Mouse (Mus musculus): Measurements from ENCODE around the gene Arhgef3.
"Not testable (repeated sequence)": the region's sequence is repeated elsewhere in the genome, so short reads cannot be mapped to it uniquely, and the experiment has no call there.

The Arhgef3 gene

DNA sequence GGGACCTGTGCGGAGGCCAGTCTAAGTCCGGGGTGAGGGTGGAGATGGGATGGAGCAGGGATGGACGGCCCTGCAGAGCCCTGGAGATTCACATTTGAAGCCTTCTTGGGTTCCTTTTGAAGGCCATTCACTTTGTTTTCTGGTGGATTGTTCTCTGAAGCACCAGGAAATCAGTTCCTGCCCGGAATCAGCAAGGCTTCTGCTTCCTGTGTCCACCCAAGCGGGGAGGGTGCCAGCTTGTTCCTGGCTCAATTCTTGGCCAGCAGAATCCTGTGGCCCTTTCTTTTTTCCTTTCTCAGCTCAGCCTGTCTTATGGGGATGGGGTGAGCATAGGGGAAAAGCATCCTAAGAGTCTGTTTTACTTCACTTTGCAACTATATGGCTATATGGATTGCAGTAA is 131.7 kb downstream of the Arhgef3 start:
- peak; percentile 37; the same call in 1 of the 2 replicates for ATAC-seq (ENCODE audit: insufficient number of reproducible peaks, low FRiP score, low TSS enrichment)

DNA sequence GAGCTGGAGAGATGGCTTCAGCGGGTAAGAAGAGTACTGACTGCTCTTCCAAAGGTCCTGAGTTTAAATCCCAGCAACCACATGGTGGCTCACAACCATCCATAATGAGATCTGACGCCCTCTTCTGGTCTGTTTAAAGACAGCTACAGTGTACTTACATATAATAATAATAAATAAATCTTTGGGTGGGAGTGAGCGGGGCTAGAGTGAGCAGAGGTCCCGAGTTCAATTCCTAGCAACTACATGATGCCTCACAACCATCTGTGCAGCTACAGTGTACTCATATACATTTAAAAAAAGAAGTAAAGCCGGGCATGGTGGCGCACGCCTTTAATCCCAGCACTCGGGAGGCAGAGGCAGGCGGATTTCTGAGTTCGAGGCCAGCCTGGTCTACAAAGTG is 132.2 kb downstream of the Arhgef3 start:
- ATAC-seq (ENCODE audit: insufficient number of reproducible peaks, low FRiP score, low TSS enrichment) = not testable (repeated sequence)

DNA sequence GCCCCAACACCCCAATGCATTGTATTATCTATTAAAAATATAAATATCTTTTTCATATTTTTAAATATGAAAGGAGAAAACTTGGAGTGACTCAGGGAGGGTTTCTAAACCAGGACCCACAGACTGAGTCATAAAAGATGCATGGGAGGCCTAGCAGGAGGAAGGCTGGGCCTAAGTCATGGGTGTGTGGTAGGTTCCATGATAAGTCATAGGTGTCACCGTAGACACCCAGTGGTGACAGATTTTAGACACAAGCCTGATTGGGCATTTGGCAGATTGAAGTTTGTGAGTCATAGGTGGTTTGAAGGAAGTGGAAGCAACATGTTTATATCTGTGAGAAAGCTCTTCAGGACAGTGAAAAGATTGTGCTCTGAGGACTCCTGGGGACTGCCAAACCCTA is 134.4 kb downstream of the Arhgef3 start:
- ATAC-seq (ENCODE audit: insufficient number of reproducible peaks, low FRiP score, low TSS enrichment) = no peak

DNA sequence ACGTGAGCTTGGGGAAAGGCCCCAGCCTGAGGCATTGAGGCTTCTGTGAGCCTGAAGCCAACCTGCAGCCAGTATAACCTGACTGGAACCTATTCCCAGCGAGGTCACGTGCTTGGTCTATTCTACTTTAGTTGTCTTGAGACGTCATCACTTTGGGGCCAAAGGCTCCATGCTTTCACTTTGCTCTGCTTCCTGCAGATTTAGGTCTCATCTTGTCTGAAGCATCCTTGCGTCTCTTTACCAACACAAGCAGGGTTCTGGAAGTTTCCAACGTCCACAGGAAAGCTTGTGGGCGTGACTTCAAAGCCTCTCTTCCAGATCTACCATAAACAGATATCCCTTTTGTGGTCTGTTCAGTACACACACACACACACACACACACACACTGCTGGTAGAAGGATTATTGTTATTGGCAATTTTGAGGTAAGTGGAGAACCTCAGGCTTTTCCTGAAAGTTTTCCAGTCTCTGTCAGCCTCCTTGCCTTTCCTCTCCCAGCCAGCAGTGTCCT is 135.6 kb downstream of the Arhgef3 start:
- no peak for ATAC-seq (ENCODE audit: insufficient number of reproducible peaks, low FRiP score, low TSS enrichment)

DNA sequence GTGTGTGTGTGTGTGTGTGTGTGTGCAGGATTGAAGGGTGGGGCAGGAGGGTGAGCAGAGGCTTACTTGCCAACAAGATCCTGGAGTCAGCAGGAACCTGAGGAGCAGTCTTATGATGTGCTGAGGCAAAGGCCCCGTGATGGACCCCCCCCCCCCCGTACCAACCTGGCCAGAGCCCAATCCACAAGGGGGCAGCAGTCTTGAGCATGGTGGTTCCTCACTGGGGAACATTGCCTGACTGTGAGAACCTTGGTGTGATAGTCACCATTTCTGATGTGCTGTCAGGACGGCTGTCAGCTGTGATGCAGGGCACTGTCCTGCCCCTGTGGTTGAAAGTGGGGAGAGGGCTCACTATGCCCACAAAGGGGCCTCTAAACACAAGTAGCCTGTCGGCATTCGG is 138.7 kb downstream of the Arhgef3 start:
- no peak for ATAC-seq (ENCODE audit: insufficient number of reproducible peaks, low FRiP score, low TSS enrichment)

DNA sequence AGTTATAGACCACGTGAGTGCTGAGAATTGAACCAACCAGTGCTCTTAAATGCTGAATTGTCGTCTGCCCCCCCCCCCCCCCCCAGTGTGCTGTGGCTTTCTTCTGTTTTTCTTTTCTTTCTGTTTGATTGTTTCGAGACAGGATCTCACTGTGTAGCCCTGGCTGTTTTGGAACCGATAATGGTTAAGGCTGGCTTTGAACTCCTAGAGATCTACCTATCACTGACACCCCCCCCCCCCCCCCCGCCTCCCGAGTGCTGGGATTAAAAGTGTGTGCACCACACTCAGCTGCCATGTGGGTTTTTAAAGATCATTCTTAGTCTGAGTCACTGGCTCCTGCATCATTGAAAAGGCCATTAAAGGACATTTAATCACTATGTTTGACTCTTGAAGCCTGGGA is 147.7 kb downstream of the Arhgef3 start:
- ATAC-seq (ENCODE audit: insufficient number of reproducible peaks, low FRiP score, low TSS enrichment) = no peak

DNA sequence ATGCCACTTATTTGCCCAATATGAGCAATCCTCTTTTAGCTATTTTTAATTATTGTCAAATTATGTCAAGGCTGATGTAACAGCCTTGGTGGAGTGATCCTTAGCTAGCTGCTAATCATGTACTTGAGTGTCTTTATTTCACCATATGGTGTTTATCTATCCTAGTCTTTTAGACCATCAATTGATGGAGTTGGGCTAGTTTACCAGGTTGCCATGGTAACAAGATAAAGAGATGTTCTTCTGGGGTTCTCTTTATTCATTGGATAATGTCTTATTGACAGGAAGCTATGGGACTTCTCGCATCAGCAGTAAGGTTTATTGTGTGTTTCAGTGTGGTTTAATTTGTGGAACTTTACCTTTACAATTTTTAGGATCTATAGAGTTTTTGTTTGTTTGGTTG is 151.9 kb downstream of the Arhgef3 start:
- ATAC-seq (ENCODE audit: insufficient number of reproducible peaks, low FRiP score, low TSS enrichment) = no peak

DNA sequence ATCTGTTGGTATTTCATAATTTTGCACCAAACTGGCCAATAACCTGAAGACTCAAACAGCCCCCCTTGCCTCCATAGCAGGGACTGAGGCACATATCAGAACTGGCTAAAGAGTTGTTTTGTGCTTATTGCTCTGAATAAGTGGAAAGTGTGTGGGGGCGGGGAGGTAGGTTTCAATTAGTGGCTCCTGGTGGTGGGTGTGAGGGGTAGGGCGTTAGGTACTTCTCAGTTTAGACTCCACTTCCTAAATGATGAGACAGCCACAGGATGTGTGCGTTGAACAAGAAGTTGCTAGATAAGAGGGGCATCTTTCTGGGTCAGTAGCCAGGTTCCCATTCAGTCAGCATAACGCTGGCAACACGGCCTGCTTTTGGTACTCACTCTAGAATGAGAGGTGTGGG is 153.4 kb downstream of the Arhgef3 start:
- ATAC-seq (ENCODE audit: insufficient number of reproducible peaks, low FRiP score, low TSS enrichment) = no peak

DNA sequence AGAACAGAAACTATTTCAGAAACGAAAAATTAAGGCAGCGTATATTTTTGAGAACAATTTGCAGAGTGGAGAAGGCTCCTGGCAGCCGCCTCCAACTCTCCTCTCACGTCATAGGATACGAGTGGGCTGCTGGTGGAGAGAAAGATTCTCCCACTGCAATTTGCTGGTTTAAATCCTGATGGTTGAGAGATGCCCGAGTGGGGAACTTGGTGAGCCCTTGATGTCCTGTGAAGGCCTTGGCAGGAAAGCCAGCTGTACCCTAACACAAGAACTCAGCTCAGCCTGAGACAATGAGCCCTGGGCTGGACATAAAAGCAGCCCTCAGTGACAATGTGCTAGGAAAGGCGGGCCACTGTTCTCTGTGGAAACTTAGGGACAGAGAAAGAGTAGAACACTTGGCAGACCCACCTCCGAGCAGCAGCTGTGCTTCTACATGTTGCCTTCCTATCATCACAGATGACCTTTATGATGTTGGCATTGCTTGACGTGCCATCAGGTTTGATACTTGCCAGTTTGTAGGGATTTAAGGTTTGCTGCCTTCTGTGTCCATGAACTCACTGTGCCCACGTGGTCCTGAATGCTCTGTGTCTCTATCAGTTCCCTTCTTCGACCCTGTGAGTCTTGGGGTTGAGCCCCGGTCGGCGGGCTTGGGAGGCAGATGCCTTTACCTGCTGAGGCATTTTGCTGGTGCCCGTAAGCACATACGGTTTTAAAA is 154.4 kb downstream of the Arhgef3 start:
- peak; percentile 56 for ATAC-seq (ENCODE audit: insufficient number of reproducible peaks, low FRiP score, low TSS enrichment)

DNA sequence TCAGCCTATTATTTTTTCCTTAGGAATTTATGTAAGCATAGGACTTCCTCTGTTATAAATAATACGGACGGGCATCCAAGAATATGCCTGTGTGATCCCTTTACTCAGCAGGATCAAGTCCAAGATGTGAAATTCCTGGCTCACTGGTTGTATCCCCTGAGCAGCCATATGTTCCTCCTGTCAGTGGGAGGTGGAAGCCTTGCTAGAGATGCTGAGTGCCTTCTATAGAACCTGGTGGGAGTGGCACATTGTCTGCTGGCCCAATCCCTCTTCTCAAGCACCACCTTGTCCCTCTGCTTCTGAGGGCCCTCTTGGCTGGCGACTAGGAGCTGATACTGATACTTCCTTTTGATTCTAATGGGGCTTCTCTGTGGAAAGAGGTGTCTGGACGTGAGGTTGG is 155.1 kb downstream of the Arhgef3 start:
- peak; percentile 85 for ATAC-seq (ENCODE audit: insufficient number of reproducible peaks, low FRiP score, low TSS enrichment)

DNA sequence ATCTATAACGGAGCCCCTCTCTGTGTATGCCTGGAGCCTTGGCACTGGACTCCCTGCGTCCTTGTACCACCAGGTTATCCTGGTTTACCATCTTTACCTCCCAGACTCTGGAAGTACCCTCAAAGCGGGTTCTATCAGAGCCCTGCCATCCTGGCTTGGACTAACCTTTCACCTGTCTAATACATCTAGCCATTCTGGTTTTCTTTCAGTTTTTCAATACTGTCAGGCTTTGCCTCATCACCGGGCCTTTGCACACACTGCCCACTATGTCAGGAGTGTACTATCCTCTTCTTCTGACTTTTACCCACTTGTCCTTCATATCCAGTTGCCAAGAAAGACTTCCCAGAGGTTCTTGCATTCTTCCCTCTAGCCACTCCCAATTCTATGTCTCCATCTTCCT is 155.8 kb downstream of the Arhgef3 start:
- no peak for ATAC-seq (ENCODE audit: insufficient number of reproducible peaks, low FRiP score, low TSS enrichment)

DNA sequence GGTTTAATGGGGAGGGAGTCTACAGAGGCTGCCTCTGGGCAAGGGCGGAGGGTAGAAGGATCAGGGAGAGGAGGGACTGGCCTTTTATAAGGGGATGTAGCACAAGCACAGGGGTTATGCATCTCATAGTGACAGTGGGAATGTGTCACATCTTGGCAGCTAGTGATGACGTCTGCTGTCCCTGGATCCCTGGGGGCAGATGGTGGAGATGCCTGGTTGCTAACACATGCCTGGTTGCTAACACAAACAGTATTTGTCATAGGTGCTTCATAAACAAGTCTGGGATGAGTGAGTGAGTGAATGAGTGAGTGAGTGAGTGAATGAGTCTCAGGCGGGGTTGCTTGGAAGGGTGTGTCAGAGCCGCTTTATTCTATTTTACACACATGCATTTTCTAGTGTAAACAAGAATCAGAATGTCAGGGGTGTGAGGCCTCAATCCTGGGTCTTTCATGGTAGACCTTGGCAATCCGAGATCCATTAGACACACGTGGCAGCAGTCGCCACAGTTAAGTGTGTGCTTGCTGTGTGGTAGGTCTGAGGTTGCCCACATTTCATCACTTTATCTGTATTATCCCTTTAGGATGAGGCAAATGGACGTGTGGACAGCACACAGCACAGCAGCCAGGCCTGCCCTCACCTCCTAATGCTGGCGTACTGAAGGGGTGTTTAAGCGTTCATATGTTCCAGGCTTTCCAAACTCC is 156.8 kb downstream of the Arhgef3 start:
- ATAC-seq (ENCODE audit: insufficient number of reproducible peaks, low FRiP score, low TSS enrichment) = no peak

DNA sequence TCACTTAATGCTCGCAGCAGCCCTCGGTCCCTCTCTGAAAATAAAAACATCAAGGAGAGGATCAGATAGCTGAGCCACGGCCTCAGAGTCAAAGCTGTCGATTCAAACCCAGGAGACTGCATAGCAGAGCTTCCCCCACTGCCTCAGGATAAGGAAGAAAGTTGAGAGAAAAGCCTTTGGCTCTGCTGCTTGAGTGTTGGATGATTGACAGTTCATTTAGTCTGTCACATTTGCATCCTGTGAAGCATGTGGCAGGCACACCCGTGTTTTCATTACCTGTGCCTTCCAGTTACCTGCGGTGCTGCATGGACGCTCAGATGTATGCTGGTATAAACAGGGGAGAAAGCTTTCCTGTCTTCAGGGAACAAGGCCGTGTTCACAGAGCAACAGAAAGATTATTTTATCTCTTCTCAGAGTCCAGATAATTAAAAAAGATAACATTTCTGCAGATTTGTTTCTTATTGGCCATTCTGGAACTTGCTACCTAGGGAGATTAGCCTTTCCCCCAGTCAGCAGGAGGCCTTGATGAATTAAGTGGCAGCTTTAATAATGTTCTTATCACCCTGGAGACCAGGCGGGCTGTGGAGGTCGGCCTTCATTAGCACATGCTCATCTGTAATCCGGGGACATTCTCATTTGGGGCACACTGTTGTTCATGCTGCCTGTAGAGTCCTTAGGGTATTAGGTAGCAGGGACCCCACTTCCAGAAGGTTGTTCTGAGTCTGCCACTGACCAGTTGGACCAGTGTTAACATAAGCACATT is 157.6 kb downstream of the Arhgef3 start:
- no peak for ATAC-seq (ENCODE audit: insufficient number of reproducible peaks, low FRiP score, low TSS enrichment)

DNA sequence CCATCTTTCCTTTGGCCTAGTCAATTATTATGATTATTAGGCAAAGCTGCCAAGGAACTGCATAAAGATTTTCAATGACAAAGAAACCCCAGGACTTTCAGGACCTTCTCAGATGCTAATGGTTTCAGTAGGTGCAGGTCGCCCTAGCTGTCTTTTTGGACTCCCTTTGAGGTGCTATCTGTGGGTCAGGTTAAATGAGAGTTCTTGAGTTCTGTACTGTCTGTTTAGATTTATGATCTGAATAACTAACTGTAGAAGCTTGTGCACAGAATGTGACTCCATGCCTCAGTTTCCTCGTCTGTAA is 158.1 kb downstream of the Arhgef3 start:
- ATAC-seq (ENCODE audit: insufficient number of reproducible peaks, low FRiP score, low TSS enrichment) = no peak

DNA sequence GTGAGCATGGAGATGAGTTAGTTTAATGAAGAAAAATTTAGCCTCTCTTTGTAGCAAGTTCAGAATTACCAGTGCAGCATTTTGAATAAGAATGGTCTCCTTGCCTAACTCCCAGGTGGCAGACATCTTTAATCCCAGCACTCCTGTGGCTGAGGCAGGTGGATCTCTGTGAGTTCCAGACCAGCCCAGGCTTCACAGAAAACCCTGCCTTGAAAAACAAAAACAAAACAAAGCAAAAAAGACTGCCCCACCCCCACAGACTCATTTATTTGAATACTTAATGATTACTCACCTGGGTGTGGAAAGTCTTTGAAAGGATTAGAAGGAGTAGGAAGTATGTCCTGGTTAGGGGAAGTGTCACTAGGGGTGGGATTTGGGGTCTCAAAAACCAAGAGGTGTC is 158.5 kb downstream of the Arhgef3 start:
- no peak for ATAC-seq (ENCODE audit: insufficient number of reproducible peaks, low FRiP score, low TSS enrichment)

DNA sequence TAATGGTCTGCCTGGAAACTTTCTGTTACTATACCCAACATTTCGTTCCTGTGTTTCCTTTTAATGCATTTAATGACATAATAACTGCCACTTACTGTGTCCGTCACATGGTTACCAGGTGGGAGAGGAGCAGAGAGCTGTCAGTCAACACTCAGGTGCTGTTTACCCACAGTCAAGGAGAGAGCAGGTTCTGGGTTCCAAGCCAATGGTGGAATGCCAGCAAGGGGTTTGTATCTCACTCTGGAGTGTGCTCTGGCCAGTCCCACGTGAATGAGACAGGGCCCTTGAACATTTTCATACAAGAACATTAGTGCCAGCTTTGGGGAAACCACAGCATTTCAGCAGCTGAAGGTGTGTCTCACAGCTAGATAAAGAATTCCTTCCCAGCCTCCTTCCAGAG is 162.6 kb downstream of the Arhgef3 start:
- ATAC-seq (ENCODE audit: insufficient number of reproducible peaks, low FRiP score, low TSS enrichment) = no peak

DNA sequence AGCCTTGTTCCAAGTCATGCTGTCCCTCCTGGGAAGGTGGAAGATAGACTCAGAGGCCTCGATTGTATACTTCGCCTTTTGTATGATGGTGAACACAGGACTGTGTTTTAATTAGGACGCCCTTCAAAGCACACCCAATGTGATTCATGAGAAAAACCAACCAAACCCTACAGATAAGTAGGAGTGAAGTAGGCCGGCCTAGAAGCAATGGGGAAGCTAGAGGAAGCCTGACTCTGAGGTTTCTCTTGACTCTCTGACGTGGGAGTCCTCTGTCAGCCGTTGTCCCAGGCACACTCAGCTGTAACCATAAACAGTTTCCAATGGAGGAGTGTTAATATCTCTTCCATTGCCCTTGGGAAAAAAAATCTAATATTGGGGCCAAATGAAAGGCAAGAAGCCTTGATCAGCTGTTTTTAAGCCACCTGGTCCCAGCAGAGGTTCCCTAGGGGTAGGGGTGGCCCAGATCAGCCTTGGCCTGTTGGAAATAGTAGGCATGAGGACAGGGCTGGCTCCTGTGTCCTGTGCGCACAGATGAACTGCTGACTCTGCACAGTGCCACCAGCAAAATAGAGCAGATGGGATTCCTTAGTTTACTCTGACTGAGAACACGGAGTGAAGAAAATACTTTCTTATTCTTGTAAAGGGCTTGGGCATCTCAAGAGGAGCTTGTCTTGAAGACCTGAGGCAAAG is 165.6 kb downstream of the Arhgef3 start:
- ATAC-seq (ENCODE audit: insufficient number of reproducible peaks, low FRiP score, low TSS enrichment) = peak; percentile 72; the same call in 1 of the 2 replicates

DNA sequence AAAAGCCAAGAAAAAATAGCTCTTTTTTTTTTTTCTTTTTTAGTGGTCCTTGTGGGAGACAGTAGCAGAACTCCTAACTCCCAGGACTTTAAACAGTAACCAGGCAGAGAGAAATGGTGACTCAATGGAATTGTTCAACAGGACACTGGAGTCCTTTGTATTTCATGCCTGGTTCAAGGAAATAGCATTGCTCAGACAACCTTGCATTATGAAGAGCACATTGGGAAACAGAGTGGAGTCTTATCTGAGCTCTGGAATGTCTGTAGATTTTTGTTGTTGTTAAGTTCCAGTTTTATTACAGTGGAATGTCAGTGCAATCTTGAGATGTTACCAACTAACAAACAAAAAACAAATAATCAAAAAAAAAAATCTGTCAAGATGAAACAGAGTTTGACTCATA is 169.3 kb downstream of the Arhgef3 start:
- ATAC-seq (ENCODE audit: insufficient number of reproducible peaks, low FRiP score, low TSS enrichment) = no peak

DNA sequence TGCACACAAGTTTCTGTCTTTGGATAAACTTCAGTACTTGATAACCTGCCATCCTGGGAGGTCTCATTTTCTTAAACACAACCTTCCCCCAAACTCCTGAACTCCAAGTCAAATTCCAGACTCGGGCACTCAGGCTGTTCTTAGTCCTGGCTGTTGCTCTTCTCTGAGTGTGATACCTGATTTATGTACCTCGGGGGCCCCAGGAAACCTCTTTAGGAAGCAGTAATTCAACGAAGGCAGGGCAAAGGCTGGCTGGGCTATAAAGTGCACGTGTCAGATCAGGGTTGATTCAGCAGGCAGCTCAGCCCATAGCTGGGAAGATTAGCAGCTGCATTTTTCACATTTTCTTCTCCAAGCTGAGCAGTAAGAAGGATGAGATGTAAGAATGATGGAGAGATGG is 171.5 kb downstream of the Arhgef3 start:
- no peak for ATAC-seq (ENCODE audit: insufficient number of reproducible peaks, low FRiP score, low TSS enrichment)

DNA sequence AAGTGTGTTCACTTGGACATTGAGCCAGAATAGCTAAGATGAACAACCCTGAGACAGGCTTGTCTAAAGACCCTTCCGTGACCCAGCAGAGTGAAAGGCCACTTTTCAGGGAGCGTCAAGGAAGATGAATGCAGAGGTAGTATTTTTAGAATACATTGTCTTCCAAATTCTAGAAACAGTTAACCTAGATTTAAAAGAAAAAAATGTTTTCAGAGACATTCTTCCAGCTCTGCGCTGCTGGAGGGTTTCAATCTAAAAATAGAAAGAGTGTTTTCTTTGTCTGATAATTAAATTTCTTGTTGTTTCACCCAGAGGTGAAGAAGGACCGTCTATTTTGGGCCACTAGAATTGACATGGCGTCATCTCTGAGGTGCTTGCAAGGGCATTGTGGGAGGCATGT is 174.4 kb downstream of the Arhgef3 start:
- no peak for ATAC-seq (ENCODE audit: insufficient number of reproducible peaks, low FRiP score, low TSS enrichment)

DNA sequence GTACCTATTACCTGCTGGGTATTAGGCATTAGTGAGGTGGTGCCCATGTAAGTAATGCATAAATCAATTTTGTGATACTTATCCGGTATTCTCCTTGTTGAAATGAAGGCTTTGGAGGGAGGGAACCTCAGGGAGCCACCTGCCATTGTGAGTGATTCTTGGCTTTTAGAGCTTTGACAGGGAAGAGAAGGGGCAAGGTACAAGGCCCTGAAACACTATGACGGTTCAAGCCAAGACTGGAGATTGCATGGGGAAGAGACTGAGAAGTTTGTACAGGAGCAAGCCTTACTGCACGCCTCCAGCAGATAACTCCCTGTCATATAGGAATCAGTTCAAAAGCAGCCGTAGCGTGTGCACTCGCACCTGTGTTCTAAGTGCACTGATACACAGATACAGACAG is 177.4 kb downstream of the Arhgef3 start:
- no peak for ATAC-seq (ENCODE audit: insufficient number of reproducible peaks, low FRiP score, low TSS enrichment)

Measured in cerebellum, adult (tissue).